Mouse (Mus musculus) CD4-positive helper T cell, adult 2 months (primary cell): ENCODE results near the gene Gnb1l.
"Not testable (repeated sequence)": the region's sequence is repeated elsewhere in the genome, so short reads cannot be mapped to it uniquely, and the experiment has no call there.

Source experiments
- DNase-seq: peaks from one replicate; pipeline ENCODE4 v3.0.0-alpha.2; 2012; ENCODE audit warnings: low read depth, missing footprints, low spot score

Gnb1l gene

DNA sequence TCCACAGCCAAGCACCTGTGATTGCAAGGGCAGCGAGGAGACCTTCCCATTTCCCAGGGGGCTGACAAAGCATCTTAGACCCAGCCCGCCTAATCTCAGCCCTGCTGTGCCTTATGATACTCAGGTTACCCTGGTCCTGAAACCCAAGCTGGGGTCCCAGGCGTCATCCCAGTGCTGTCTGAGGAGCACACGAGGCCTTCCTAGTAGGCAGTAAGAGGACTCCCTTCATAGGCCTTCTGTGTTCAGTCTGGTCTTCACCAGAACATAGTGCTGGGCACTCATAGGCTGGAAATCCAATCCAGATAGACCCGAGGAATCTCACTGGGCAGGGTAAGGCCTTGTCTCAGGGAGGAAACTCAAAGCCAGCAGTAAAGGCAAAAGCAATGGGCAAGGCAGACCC, 14.7 kb upstream of the Gnb1l start:
- DNase-seq = no peak

GRCm38 (mm10) chr16:18484386-18484785, 14.1 kb upstream of the Gnb1l start:
- DNase-seq = no peak

- no peak for DNase-seq
These were observed 13.6 kb upstream of the Gnb1l start for GRCm38 (mm10) chr16:18484794-18485435.

DNA sequence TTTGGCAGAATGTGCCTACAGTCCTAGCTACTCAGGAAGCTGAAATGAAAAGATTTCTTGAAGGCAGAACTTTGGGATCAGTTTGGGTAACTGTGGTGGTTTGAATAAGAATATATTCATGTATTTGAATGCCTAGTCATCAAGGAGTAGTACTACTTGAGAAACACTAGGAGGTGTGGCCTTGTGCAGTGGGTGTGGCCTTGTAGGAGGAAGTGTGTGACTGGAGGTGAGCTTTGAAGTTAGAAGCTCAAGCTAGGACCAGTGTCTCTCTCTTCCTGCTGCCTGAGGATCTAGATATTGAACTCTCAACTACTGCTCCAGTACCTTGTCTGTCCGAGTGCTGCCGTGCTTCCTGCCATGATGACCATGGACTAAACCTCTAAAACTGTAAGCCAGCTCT, 12.4 kb upstream of the Gnb1l start:
- DNase-seq = no peak

- DNase-seq = no peak
These were observed 8.2 kb upstream of the Gnb1l start for GRCm38 (mm10) chr16:18490281-18490680.

- DNase-seq = no peak
These were observed 7.6 kb upstream of the Gnb1l start for GRCm38 (mm10) chr16:18490894-18491293.

GRCm38 (mm10) chr16:18497865-18498515, 523 bp upstream of the Gnb1l start:
- no peak for DNase-seq

DNA sequence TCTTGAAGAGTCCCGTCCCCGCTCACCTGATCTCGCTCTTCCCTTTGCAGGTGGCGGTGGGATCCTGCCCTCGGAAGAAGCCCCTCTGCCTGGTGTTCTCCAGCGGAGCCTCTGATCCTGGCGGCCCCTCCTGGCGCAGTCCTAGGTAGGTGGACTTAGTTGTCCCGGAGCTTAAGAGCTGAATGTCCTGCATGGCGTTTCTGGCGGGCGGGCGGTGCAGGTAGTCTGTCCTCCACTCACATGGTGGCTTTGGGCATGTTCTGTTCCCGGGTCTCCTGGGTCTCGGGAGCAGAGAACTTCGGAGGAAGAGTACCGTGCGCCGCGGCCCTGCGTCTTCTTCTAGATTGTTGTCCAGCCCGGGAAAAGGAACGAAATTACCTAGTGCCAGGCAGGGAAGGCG, 483 bp downstream of the Gnb1l start:
- DNase-seq = no peak

DNA sequence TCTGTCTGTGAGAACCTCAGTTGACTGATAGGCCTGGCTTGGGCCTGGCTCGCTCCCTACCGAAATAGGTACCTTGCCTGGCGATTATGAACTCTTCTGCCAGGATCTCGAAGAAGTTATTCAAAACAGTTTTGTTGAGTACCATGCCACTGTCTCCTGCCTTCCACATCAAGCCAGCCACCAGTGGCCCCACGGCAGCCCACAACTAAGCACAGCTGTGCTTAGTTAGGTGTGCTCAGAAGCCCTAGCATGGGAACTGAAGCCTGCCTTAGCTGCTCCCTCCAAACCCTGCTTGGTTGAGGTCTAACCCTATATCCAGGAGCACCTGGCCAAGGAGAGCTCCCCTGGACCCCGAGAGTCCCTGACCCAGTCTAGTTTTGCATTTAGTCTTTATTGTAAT, 3.0 kb downstream of the Gnb1l start:
- DNase-seq = no peak

DNA sequence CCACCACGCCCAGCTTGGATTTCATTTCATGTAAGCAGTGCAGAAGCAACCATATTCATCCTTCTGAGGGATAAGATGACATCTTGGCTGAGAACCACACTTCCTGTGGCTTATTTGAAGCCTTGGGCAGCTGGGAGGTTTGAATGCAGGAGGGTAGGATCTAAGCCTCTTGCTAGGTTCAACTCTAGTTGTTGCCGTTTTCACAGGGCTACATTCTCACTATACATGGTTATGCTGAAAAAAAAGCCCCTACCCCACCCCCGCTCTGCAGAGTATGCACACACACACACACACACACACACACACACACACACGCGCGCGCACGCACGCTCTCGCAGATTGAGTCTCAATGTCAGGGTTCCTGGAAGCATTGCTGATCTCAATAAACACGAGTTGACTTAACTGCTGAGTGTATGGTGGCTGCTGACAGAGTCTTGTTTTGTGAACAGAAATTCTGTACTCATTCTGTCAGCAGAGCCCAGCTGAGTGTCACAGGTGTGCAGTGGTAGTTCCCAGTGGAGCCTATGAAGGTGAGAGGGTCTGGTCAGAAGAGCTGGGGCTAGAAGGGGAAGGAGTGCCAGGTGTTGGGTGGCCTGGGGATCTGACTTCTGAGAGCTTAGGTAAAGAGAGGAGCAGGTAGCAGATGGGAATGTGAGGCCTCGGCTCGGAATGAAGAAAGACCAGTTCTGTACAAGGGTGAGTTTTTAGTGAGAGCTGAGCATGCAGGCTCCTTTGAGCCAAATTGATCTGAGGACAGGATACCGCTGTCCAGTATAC, 5.2 kb downstream of the Gnb1l start:
- peak; percentile 61 for DNase-seq

- DNase-seq = no peak
These were observed 8.1 kb downstream of the Gnb1l start for GRCm38 (mm10) chr16:18506524-18507199.

DNA sequence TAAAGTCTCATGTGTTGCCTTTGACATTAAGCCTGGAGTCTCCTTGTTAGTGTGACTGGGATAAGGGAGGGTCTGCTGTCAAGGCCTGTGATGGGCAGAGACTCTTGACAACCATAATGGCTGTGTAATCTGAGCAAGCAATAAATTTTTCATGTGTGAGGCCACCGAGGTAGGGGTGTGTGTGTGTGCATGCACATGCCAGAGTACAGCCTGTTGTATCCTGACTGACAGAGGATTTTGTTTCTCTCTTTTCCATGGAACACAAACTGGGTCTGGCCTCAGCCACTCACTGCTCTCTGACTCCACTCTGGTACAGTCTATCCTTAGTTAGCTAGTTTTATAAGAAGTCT, 8.7 kb downstream of the Gnb1l start:
- no peak for DNase-seq

- no peak for DNase-seq
These were observed 13.2 kb downstream of the Gnb1l start for GRCm38 (mm10) chr16:18511741-18512140.

DNA sequence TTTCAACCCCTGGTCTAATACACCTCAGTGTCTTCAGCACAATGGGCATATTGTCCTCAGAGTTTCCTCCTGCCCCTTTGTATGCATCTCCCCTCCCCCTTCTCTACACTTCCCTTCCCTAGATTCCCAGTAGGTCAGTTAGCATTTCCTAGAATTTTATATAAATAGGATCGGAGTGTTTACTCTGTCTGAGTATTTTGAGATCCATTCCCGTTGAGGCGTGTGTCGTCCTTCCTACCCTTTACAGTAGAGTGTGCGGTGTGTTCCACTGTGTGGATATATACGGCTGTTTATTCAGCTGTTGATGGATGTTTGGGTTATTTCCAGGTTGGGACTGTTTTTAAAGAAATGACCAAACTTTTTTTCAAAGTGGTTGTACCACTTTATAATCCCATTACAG, 15.0 kb downstream of the Gnb1l start:
- DNase-seq = no peak

GRCm38 (mm10) chr16:18518091-18518490, 19.6 kb downstream of the Gnb1l start:
- DNase-seq = no peak

DNA sequence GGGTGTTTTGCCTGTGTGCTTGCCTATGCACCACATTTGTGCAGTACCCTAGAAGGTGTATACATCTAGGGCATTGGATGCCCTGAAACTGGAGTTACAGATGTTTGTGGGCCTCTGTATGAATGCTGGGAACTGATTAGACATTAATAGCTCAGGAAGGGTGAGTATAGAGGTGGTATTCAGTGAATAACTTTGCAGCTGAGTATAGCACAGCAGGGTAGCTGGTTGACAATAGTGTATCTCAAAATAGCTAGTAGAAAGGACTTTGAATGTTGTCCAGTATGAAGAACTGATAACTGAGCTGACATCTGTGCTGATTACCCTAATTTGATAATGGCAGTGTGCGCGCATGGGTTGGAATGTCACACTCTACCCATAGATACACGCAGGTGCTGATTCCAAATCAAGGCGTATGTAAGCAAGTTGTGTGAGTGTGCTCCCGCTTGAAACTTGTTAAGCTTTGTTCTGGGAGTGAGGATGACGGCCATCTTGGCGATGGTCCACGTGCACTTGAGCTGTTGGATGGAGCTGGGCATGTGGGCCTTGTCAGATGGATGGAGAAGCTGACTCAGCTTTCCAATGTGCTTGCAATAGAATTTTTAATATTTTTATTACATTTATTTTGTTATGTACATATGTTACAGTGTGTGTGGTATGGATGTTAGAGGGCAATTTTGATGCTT, 25.2 kb downstream of the Gnb1l start:
- no peak for DNase-seq

DNA sequence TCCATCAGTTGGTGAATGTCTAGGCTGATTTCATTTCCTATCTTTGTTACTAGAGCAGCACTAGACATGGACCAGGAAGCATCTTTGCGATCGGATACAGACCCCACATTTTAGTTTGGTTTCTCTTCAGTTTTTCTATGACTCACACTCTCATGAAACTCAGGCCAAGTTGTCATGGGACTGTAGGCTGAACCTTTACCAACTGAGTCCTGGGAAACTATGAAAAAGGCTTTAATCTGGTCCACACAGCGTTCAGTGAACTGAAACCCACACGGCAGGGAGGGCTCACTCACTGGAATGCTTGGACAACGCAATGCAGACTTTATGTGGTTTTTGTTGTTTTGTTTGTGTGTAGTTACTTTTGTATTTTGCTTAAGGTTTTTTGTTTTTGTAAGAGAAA, 30.1 kb downstream of the Gnb1l start:
- DNase-seq = no peak

GRCm38 (mm10) chr16:18533061-18533460, 34.5 kb downstream of the Gnb1l start:
- DNase-seq = not testable (repeated sequence)

- DNase-seq = no peak
These were observed 39.0 kb downstream of the Gnb1l start for GRCm38 (mm10) chr16:18537407-18537990.

- no peak for DNase-seq
These were observed 40.8 kb downstream of the Gnb1l start for GRCm38 (mm10) chr16:18539281-18539680.

- no peak for DNase-seq
These were observed 44.8 kb downstream of the Gnb1l start for GRCm38 (mm10) chr16:18543151-18543829.
